Mouse (Mus musculus): ENCODE measurements at regions not wholly inside any gene's neighbourhood (a gene's known extent, or its start where the extent isn't known, plus 50 kb on each side); places are given as distances from the start of the nearest gene placed in this dataset.

DNA sequence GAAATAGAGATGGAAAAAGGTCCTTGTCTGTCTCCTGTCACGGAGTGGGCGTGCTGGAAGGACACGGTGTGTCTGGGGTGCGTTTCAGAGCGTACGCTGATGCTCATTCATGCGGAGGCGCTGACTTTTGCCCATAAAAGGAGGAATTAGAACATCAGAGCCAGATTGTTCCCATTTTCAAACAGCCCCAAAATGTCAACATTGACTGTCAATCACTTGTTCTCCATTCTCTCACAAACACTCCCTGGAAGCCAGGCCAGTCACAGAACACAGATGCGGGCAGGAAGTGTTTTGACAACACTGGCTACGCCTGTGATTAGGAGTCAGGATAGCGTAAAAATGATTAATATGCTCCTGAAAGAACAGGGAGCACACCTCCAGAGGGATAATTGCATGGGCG lies 157.1 kb upstream of the Ankrd55 start:
- no peak for ATAC-seq

DNA sequence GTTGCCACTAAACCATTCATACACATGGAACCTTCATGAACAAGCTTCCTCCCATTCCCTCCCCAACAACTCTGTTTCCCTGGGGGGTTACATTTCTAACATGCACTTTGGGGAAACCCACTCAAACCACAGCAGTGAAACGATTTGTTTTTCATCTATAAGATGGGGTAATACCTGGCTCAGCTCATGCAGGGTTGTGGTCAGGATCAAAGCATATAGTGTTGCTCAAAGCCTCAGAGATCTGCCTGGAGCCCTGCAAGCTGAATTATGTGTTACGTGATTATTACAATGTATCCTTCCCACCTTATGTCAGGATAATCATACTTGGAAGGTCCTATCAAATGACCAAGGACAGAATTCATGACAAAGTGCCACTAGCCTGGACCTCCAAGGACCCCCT lies 154.5 kb upstream of the Ankrd55 start:
- no peak for ATAC-seq

DNA sequence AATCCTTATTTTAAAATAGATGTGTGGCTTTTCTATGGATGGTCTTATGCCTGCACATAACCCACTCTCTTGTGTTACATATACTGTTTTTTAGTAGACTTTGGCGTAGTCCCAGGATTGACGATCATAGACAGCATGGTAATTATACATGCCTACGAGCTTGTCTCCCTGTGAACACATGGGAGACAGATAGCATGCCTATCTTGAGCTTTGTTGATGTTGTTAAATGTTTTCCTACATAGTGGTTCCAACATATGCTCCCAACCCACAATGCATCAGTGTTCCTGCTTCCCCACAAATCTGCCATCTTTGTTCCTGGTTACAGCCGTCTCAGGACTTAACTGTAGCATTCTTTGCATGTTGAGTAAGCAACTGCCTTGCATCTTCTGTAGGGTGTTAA lies 153.6 kb upstream of the Ankrd55 start:
- ATAC-seq = no peak

DNA sequence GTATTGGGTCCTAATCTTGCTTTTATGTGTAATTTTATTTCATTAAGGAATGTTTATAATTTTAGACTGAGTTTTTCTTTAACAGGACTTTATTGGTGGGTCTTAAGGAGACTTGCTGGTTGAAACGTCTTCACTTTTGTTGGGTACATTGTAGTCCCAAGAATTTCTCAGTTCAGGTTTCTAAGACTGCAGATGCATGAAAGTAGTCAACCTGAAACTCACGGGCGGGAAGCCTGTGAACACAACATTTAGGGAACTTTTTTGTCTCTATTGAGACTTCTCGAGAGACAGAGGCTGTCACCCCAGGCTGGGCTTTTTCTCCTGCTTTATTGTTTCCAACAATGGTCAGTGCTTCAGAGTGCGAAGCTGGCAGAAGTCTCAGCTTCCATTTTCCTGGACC lies 152.5 kb upstream of the Ankrd55 start:
- no peak for ATAC-seq

DNA sequence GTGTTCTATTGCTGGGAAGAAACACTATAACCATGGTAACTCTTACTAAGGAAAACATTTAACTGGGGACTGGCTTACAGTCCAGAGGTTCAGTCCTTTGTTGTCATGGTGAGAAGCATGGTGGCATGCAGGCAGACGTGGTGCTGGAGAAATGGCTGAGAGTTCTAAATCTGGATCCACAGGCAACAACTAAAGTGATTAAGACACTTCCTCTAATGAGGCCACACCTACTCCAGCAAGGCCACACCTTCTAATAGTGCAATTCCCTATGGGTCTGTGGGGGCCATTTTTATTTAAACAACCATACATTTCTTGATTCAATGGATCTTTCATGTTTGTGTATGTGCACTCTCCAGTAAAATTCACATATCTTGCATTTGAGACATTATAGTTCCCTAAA lies 151.4 kb upstream of the Ankrd55 start:
- no peak for ATAC-seq

DNA sequence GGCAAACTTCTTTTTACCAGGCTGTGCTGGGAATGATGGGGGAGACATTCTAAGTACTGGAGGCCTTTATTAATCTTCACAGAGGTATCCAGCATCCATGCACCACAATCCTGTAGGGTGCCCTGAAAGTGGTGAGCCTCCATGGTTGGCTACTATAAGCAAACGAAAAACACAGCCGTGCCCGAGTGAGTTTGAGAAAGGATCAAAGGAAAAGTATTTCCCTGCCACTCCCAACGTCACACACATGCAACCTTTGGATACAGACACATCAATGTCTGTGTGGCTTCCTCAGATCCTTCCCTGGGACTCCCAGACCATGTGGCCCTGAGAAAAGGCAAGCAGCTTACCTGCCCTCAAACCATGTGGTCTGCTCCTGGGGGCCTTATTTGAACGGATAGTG lies 147.4 kb upstream of the Ankrd55 start:
- no peak for ATAC-seq

DNA sequence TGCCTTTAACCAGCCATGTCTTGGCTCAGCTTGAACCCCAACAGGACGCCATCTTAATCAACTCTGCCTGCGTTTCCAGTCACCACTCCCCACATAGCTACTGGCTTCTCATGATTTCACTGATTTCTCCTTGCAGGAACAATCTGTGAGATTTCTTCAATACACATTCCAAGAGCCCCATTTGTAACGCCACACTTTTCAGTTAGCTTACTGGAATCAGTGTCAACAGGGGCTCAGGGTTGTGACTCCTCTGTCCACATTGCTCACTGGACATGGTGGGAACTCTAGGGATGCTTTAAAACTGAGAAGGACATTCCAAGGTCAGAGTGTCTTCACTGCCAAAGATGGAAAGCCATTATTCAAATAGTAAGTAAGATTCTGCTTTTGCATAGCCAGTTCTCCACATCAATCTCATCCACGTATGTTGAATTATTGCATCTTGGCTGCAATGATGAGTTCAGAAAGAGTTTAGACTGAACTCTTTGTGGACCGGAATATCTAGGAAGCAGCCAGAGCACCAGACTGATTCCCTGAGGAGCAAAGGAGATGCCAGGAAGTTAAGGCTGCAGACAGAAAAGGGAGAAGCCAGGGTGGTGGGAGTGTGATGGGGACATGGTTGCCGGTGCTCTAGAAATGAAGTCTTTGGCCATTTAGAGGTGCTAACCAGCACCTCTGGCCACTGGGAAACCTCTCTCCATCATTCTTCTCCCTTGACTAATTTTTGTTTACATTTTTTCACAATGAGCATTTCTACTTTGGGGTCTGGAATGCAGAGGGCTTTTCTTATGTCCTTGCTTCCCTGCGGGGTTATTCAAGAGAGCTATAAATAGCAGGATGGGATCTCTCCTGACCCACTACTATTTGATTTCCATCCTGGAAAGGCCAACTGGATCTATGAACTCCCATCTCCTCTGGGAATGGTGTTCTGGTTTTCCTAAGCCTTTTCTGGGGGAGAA lies 143.6 kb upstream of the Ankrd55 start:
- no peak for ATAC-seq

DNA sequence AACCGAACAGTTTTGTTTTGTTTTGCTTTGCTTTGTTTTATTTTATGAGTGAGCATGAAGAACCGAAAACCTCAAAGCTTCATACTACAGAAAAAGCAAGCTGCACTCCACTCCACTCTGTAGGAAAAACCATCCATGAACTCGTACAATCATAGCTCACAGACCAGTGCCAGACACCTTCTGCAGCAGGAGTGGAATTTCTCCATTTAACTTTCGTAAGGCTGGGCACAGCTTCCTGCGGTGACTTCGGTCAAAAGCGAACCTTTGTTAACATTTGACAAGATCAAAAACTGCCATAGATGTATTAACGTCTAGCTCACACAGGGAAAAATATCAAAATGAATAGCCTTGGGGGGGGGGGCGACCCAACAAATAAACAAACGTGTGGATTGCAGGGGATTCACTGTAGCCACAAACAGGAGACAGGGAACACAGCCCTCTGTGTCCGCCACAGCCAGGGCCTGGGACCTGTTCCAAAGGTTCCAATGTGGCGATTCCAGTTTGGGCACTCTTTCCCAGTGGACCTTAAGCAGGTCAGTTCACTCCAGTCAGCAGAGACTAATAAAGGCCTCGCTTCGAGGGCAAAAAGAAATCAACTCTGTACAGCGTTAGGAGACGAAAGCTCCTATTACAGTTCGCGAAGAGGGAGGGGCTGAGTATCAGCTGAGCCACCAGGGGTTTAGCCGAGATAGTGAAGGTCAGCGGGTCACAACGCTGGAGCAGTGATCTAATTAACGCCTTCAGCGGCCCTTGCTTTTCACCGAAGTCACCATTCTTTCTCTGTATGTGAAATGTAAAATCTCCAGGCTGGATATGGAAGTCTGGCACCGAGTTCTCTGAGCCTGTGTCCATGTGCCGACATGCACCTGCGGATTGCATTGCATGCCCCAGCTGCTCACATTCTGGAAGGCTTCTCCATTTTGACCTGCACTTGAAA lies 135.4 kb upstream of the Ankrd55 start:
- ATAC-seq = no peak

DNA sequence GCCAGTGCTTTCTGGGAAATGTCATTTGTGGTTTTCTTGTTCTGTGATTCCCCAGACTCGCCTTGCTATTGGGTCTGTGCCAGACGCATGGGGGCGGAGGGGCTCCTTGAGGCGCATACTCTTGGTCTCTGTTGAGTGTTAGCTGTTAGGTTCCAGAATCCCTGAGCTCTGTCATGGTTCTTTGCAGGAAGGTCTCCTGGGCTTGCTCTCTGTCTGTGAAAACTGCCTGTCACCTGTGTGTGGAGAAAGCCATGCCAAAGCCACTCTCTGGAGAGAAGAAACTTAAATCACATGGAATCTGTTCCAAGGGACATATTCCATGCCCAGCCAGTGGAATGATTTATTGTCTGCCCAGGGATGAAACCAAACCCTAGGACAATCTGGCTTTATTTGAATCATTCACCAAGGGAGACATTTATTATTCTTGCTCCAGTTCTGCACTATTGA lies 134.5 kb upstream of the Ankrd55 start:
- ATAC-seq = no peak

DNA sequence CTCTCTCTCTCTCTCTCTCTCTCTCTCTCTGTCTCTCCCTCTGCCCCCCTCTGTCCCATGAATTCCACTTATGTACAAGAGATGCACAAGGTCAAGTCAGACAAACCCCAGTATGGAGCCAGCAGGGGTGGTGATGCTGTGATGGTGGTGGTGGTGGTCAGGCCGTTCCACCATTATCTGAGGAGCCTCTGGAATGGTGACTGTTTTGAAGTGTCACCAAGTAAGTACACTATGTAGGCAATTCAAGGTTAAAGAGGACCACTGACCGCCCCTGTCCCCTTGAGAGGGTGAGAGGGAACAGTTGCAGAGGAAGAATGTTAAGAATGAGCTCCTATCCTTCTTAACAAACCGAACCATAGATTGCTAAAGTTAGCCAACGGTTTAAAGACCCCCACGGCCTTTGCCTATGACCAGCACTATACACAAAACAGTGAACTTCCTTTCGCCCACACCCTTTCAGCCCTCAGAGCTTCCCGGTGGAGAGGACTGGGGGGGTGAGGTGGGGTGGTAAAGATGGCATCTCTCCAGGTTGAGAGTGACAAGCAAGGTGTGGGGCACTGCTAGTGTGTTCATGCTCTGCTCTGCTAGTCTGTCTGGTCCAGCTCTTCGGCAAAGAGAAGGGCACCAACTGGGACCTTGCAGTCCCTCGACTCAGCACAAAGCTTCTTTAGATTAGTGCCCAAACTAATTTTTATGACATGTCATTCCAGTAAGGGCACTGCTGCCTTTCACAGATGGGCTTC lies 128.7 kb upstream of the Ankrd55 start:
- ATAC-seq = no peak

DNA sequence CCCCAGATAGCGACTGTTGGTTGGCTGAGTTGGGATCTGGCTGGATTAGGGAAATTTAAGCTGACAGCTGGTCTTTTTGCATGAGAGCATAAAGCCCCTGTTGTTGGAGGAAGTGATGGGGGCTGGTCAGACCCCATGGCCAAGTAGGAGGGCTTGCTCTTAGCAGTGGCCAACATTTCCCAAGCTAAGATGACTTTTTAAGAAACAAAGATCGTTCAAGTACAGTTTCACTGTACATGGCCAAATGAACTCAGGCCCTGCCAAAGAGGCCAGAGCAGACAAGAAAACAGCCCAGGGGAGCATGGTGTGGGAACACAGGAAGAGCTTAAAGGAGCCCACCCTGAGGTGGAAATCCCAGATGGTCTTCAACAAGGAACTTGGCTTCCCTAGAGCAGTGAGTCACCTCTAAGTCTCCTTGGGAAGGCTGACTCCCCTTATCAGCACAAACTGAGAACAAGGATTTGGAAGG lies 128.0 kb upstream of the Ankrd55 start:
- ATAC-seq = no peak

DNA sequence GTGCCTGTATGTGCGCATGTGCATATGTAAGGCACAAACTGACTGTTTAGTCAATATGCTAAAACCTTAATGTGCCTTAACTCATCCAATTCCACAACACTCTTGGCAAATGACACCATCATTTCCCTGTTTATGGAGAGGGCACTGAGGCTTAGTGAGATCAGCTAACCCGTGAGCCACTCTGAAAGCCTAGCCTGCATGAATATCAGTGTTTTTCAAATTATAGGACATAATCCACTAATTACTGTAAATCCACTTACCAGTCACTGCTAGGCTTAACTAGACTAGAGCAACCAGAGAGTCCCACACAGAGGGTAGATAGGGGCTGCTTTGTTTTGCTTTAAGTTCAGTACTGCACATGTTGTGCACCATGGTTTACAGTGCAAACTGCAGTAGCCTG lies 127.5 kb upstream of the Ankrd55 start:
- no peak for ATAC-seq

DNA sequence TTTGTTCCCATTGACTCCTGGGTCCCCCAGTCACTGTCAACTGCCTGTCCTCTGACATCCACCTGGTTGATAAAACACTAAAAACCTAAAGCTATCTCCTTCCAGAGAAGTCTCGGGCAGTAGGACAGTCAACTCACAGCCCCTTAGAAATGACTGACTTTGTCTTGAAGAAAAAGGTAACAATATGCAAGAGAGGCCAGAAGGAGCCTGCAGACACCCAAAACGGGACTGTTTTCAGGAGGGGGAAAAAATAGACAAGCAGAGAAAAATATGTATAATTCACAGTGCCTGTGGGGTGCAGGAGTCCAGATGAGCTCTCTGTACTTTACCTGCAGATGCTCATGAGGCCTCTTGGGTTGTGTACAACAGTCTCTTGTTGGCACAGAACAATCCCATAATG lies 126.4 kb upstream of the Ankrd55 start:
- ATAC-seq = no peak

DNA sequence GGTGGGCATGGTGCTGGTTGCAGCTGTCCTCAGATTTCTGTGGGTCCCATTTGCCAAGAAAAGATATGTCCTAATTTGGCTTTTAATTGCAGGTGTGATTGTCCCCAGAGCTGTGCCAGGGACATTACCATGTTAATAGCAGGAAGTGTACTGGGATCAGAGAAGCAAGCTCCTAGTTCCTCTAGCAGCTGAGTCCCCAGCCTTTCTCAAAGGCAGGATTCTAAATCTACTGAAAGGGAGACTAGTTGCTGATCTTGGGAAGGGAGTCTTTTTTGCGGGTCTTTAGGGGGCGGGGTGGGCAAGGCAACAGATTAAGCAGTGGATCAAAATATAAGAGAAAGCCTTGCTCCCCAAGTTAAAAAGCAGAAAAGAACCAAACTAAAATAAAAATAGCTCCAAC lies 122.3 kb upstream of the Ankrd55 start:
- no peak for ATAC-seq

DNA sequence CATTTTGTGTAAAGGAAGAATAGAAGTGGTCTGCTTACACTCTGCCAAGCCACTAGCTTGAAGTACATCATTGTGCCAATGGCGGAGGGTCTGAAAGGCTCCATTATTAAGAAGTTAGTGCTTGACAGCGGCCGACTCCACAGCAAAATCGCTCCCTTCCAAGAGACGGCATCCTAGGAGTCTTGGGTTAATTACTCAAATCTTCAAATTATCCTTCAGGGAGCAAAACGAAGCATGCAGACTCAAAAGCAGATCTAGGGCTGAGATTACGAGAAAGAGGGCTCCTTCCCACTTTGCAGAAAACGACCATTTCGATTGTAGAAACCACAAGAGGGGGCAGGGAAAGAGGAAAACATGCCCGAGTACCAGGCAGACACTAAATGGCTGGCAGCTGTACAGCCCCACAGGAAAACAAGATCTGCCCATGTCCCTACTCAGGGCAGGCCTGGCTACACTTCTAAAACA lies 121.9 kb upstream of the Ankrd55 start:
- ATAC-seq = no peak

DNA sequence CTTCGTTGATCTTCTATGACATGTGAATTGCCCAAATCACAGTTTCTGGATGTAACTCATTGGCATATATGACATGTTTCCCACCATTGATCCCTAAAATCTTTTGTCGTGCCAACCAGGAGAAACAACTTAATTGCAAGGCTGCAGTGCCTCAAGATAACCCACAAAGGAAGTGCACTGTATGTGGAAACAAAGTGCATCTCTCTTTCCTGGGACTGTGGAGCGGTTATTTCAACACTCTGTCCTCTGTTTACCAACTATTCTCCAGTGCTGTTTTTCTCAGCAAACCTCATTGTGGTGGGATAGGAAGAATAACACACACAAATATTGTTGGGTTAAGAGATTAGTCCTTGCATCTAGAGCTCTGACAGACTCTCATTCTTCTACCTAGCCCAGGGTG lies 119.8 kb upstream of the Ankrd55 start:
- no peak for ATAC-seq

DNA sequence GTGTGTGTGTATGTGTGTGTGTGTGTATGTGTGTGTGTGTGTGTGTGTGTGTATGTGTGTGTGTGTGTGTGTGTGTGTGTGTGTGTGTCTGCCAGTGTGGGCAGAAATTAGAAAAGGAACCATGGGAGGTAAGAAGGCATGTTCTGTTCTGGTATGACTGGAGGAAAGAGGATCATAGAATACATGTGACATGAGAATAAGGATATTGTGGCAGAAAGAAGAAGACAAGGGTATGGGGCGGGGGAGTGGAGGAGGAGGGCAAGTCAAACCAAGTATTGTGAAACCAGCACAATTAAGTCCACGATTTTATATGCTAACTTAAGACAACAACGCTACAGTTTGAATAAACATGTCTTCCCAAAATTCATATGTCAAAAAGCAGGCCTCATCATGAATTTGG lies 117.4 kb upstream of the Ankrd55 start:
- no peak for ATAC-seq

DNA sequence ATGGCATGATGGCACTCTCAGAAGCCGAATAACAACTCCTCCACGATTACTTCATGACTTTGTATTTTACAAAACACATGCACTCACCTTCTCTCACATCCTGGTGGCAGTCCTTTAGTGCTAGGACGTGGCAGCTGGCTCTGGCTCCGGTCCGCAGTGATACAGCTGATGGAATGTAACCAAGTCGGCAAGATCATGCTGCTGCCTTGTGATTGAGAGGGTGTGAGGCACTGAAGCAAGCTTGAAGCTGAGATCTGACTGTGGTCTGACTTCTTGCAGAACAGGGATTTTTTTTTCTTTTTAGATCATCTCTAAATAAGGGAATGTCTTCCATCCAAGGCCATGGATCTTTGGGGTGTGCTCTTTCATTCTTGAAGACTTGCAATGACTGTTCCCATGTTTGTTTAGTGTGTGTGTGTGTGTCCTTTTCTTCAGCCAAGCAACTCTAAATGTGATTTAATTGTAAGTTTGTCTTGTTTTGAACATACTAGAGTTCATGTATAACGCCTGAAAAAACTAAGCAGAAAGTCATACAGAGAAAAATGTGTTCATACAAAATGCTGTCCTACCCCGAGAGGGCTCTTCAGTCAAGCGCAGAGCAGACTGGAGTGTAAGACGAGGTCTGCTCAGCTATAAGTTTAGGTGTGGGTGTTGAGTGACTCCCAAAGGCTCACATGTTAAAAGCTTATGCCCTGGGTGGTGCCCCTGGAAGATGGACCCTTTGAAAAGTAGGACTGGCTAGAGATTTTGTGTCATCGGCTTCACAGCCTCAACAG lies 116.1 kb upstream of the Ankrd55 start:
- ATAC-seq = no peak

DNA sequence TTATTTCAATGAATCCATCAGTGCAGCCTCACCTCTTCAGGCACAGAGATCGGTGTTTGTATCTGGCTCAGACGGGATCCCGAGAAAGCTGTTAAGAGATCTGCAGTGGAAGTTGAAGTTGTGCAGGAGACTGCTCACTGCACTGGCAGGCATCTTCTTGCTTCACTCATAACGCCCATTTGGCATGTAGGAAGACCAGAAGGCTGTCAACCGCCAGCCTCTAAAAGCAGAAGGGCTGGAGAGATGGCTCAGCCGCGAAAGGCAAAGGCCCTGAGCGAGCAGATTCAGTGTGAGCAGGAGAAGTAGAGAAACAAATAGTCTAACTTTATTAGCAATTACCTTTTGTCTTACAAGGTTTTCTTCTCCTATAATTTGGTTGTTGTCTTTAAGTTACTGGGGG lies 114.3 kb upstream of the Ankrd55 start:
- ATAC-seq = no peak

DNA sequence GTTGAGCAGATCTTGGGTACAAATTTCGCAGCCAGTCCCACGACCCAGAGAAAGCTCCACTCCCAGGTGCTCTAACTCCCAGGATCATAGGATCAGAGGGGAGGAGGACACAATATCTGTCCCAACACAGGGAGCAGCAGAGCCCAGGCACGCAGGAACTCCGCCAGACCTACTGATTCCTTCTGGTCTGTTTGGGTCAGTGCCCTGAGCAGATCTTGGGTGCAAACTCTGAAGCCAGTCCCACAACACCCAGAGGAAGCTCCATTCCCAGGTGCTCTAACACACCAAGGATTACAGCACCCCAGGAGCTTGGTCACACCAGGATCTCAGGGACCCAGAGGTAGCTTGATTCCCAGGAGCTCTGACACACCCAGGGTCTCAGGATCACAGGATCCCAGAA lies 110.2 kb upstream of the Ankrd55 start:
- no peak for ATAC-seq

DNA sequence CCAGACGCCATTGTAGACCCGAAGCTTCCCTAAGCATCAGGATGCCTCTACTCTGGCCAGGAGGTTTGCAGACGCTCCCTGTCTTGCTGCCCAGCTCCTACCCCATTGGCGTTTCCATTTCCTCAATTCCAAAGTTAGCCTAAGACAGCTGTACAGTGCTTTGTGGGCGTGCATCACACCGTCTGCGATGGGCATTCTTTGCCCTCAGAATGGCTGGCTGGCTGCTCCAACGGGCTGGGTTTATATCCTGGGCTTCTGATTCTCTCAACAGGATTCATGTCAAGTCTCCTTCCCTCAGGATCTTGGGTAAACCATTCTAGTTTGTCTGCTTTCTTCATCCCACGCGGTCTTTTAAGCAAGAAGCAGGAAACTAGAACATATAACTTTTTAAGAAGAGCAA lies 104.3 kb upstream of the Ankrd55 start:
- no peak for ATAC-seq

DNA sequence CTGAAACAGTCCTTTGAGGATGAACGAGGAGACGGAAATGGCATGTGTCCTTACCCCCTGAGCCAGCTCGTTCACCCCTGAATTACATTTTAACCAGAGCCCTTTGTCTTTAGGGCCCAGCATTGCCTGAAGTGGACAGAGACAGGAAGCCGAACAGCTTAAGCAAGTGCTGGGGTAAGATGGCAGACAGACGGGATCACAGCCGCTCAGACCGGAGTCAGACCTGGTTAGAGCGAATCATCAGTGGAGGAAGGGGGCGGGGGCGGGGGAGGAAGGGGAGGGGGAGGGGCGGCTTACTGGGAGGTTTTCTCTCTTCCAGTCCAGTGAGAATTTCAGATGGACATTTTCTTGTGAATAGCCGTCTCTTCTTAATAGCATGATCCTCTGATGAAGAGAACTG lies 103.1 kb upstream of the Ankrd55 start:
- no peak for ATAC-seq
